Mouse (Mus musculus) cortical plate, adult 2 months (tissue): ENCODE results near the gene Lama2.
"Not testable (repeated sequence)": the region's sequence is repeated elsewhere in the genome, so short reads cannot be mapped to it uniquely, and the experiment has no call there.

Experiments used
- CTCF ChIP-seq: fragments of 200-500 bp; IDR thresholded peaks from 2 replicates; pipeline ENCODE4 v1.5.1; 2011; ENCODE audit warnings: mild to moderate bottlenecking, control low read depth, low read length; ENCODE audit not compliant: insufficient read depth; ENCODE audit errors: extremely low read depth
- POLR2A ChIP-seq: fragments of 200-500 bp; IDR thresholded peaks from 2 replicates; pipeline ENCODE4 v1.6.1; 2011; ENCODE audit warnings: mild to moderate bottlenecking, low read length, control low read depth; ENCODE audit not compliant: insufficient read depth; ENCODE audit errors: extremely low read depth

DNA sequence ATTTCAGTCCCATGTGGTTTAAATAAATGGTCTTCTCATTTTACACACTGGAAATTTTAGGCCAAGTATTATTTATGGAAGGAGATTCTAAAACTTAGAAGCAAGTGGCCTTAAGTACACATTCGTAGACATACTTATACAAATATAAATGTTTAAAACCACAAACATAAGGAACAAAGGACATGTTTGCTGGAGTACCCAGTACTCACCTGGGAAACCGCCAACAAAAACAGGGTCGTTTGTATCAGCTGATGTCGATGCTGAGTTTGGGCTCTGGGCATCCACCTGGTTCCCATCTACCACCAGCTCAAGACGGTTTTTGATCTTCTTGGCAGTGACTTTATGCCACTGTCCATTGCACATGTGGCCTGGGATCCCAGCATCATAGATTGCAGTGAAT lies 635.5 kb downstream of the Lama2 start:
- TF ChIP-seq CTCF, POLR2A: not testable (repeated sequence)
